Mouse (Mus musculus): Measurements from ENCODE around the gene Rin2. TPM values are rescaled to one million over a fixed set of nuclear protein-coding genes. Genes with fewer than 3 reads are reported as not detected.
"Not testable (repeated sequence)": the region's sequence is repeated elsewhere in the genome, so short reads cannot be mapped to it uniquely, and the experiment has no call there.

Gene Rin2
- polyA plus RNA-seq, 1 experiment from 2014 or later: 18.1 TPM

DNA sequence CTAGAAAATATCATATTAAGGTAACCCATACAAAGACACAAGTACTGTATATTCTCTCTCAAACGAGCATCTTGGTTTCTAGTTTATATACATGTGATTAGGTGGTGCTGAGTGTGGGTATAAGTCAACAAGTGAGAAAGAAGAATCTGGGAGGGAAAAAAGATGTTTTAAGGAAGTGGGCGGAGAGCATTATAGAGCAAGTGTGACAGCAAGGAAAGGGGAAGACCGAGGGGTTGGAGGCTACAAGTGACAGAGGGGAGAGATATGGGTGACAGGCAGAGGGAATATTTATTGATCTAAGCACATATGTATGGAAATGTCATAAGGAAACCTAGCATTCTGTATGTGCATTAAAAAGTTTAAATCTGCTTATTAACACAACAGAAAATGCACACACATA is 45.1 kb downstream of the Rin2 start:
- WGBS: 80% methylated on average over 3 of the region's 3 CpGs
- H3K4me2 ChIP-seq (replicated peaks): no peak overlapping the region
- no peaks in the 10 kb centered on the region for H3K4me1 ChIP-seq
- H3K27ac ChIP-seq: no peak overlapping the region
- H3K9ac ChIP-seq: no peak overlapping the region
- no peaks in the 10 kb centered on the region for H3K27me3 ChIP-seq (replicated peaks)
- no peak for ATAC-seq (ENCODE audit: low FRiP score, low read depth)
- H3K4me3 ChIP-seq: no peak overlapping the region
- H3K9me3 ChIP-seq: no peaks in the 10 kb centered on the region
- H3K36me3 ChIP-seq: no peaks in the 10 kb centered on the region

- 80% methylated on average over 2 of the region's 2 CpGs for WGBS
- H3K9me3 ChIP-seq: no peaks in the 10 kb centered on the region
- no peak for ATAC-seq (ENCODE audit: low FRiP score, low read depth)
- no peaks in the 10 kb centered on the region for H3K27me3 ChIP-seq (replicated peaks)
- no peaks in the 10 kb centered on the region for H3K36me3 ChIP-seq
- no peaks in the 10 kb centered on the region for H3K4me1 ChIP-seq
- no peak overlapping the region for H3K4me2 ChIP-seq (replicated peaks)
- no peak overlapping the region for H3K4me3 ChIP-seq
- H3K27ac ChIP-seq: no peak overlapping the region
- no peak overlapping the region for H3K9ac ChIP-seq
Observed at GRCm38 (mm10) chr2:145720743-145721142, 45.7 kb downstream of the Rin2 start.

GRCm38 (mm10) chr2:145722304-145722703 is 47.3 kb downstream of the Rin2 start:
- H3K27ac ChIP-seq; H3K27me3 ChIP-seq (replicated peaks); H3K4me3 ChIP-seq; H3K9me3 ChIP-seq; H3K36me3 ChIP-seq; H3K4me2 ChIP-seq (replicated peaks); H3K4me1 ChIP-seq; ATAC-seq (ENCODE audit: low FRiP score, low read depth); H3K9ac ChIP-seq: not testable (repeated sequence)
- WGBS: 67% methylated on average over 2 of the region's 2 CpGs

DNA sequence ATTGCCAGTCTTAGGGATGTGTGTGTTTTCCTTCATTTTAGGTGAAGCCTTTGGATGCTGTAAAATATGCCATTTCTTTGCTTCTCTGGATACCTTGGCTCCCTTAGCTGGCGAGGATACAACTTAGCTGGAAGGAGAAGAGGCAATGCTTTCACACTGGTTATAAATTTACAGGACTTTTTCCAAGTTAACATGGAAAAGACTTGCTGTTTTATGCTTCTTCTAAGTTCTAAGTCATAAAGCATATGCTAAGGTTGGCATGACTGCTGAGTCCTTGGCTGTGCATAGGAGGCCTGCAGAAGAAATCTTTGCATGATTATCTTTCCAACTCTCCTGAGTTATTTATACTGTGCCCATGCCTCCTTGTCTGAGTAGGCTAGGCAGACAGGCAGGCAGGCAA is 49.3 kb downstream of the Rin2 start:
- H3K9ac ChIP-seq: no peak overlapping the region
- no peak for ATAC-seq (ENCODE audit: low FRiP score, low read depth)
- H3K27ac ChIP-seq: no peak overlapping the region
- 81% methylated on average over 1 of the region's 1 CpGs for WGBS
- H3K27me3 ChIP-seq (replicated peaks): no peaks in the 10 kb centered on the region
- H3K4me2 ChIP-seq (replicated peaks): no peak overlapping the region
- H3K4me3 ChIP-seq: no peak overlapping the region
- no peaks in the 10 kb centered on the region for H3K36me3 ChIP-seq
- H3K9me3 ChIP-seq: no peaks in the 10 kb centered on the region
- H3K4me1 ChIP-seq: no peaks in the 10 kb centered on the region

DNA sequence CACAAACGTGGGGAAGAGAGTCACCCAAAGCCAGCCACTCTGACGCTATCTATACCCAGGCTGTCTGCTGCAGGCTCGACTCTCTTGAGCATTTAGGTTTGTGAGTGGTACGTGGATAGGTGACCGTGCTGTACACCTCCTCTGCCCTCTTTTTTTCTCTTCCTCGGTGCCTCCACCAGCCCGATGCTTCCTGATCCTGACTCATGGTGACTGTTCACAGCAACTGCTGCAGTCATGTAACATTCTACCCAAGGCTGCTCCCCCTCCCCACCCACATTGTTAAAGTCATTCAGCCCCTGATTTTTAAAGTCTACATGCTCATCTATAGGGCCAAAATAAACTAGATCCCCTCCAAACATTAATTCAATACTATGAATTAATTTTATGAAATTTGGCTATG is 54.4 kb downstream of the Rin2 start:
- no peaks in the 10 kb centered on the region for H3K9me3 ChIP-seq
- H3K9ac ChIP-seq: no peak overlapping the region
- H3K4me1 ChIP-seq: no peaks in the 10 kb centered on the region
- no peak overlapping the region for H3K4me3 ChIP-seq
- H3K4me2 ChIP-seq (replicated peaks): no peak overlapping the region
- H3K27me3 ChIP-seq (replicated peaks): no peaks in the 10 kb centered on the region
- no peak overlapping the region for H3K27ac ChIP-seq
- H3K36me3 ChIP-seq: no peaks in the 10 kb centered on the region
- no peak for ATAC-seq (ENCODE audit: low FRiP score, low read depth)
- 82% methylated on average over 7 of the region's 7 CpGs for WGBS

DNA sequence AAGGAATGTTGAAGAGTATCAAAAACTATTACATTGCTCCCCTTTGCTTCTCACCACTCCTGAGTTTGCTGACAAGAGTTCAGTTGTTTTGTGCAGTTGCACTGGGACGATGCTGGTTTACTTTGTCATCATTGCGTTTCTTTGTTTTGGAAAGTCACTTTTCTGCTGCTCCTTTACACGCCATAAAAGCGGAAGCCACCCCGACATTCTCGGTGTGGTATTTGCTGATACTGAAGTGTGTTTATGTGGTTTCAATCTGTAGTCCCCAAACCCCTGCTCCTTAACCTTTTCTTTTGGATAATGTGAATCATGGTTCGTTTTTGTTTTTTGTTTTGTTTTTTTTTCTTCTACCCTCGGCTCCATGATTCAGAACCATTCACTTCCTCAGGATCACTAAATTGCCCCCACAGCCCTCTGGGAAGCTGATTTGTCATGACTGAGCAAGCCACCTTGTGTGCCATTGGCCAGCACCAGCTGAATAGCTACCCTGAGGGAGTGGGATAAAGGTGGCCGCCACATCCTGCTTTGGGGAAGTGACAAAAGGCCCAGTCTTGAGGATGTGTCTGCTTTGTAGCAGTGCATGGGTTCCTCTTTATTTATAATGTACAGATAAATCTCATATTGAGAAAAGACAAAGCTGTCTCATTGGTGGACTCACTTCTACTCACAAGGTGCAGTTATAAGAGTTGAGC is 55.3 kb downstream of the Rin2 start:
- Histone ChIP-seq H3K4me1 (no peaks in the 10 kb centered on the region), H3K4me2 (replicated peaks) (no peak overlapping the region), H3K9me3 (no peaks in the 10 kb centered on the region), H3K36me3 (no peaks in the 10 kb centered on the region), H3K4me3 (no peak overlapping the region), H3K9ac (no peak overlapping the region), H3K27ac (no peak overlapping the region), H3K27me3 (replicated peaks) (no peaks in the 10 kb centered on the region)
- ATAC-seq (ENCODE audit: low FRiP score, low read depth): no peak
- 77% methylated on average over 9 of the region's 9 CpGs for WGBS

DNA sequence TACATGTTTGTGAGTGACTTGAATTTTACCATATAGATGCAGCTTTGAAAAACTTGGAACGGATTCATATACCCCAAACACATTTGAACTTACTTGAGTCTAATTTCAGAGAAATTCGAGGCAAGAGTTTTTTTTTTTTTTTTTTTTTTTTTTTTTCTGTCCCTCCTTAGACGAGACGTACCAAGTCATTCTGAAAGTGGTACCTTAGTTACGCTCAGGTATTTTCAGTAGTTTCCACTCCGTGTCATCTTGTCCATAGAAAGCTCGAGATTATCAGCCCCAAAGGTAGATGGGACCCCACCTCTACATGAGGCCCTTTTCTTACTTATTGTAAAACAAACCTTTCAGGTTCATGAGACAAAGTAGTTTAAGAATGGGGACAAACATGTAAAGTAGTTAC is 55.9 kb downstream of the Rin2 start:
- 90% methylated on average over 7 of the region's 7 CpGs for WGBS
- Histone ChIP-seq H3K4me3 (no peak overlapping the region), H3K9me3 (no peaks in the 10 kb centered on the region), H3K27ac (no peak overlapping the region), H3K4me2 (replicated peaks) (no peak overlapping the region), H3K9ac (no peak overlapping the region), H3K27me3 (replicated peaks) (no peaks in the 10 kb centered on the region), H3K4me1 (no peaks in the 10 kb centered on the region), H3K36me3 (no peaks in the 10 kb centered on the region)
- no peak for ATAC-seq (ENCODE audit: low FRiP score, low read depth)

DNA sequence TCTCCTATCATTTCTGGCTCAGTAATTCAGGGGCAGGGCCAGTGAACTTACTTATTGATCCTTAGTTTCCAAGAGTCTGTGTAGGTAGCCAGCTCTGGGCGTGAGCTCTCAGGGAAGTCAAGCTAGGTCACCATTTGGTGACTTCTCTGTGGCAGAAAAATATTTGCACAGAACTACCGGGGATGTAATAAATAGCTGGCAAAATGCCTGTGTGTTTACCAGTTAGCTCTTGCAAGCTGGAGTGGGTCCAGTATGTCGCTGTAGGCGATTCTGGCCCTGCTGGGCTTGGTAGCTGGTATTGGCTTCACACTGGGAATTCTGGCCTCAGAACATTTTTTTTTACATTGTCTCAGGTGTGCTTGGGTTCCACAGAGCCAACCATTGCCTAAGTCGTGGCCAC is 60.1 kb downstream of the Rin2 start:
- H3K4me3 ChIP-seq: no peak overlapping the region
- no peaks in the 10 kb centered on the region for H3K4me1 ChIP-seq
- no peak overlapping the region for H3K4me2 ChIP-seq (replicated peaks)
- ATAC-seq (ENCODE audit: low FRiP score, low read depth): no peak
- H3K36me3 ChIP-seq: no peaks in the 10 kb centered on the region
- no peak overlapping the region for H3K9ac ChIP-seq
- H3K27me3 ChIP-seq (replicated peaks): no peaks in the 10 kb centered on the region
- no peaks in the 10 kb centered on the region for H3K9me3 ChIP-seq
- H3K27ac ChIP-seq: no peak overlapping the region
- WGBS: 85% methylated on average over 5 of the region's 5 CpGs

GRCm38 (mm10) chr2:145736543-145736942 is 61.5 kb downstream of the Rin2 start:
- Histone ChIP-seq H3K27me3 (replicated peaks) (no peaks in the 10 kb centered on the region), H3K4me3 (no peak overlapping the region), H3K4me1 (no peaks in the 10 kb centered on the region), H3K9ac (no peak overlapping the region), H3K9me3 (no peaks in the 10 kb centered on the region), H3K27ac (no peak overlapping the region), H3K36me3 (no peaks in the 10 kb centered on the region), H3K4me2 (replicated peaks) (no peak overlapping the region)
- ATAC-seq (ENCODE audit: low FRiP score, low read depth): no peak
- WGBS: 74% methylated on average over 1 of the region's 1 CpGs

- H3K36me3 ChIP-seq: no peaks in the 10 kb centered on the region
- ATAC-seq (ENCODE audit: low FRiP score, low read depth): no peak
- no peak overlapping the region for H3K4me2 ChIP-seq (replicated peaks)
- no peak overlapping the region for H3K9ac ChIP-seq
- H3K9me3 ChIP-seq: no peaks in the 10 kb centered on the region
- no peaks in the 10 kb centered on the region for H3K4me1 ChIP-seq
- H3K27ac ChIP-seq: no peak overlapping the region
- no peaks in the 10 kb centered on the region for H3K27me3 ChIP-seq (replicated peaks)
- 44% methylated on average over 5 of the region's 5 CpGs for WGBS
- no peak overlapping the region for H3K4me3 ChIP-seq
Observed at GRCm38 (mm10) chr2:145737196-145737595, 62.2 kb downstream of the Rin2 start.

GRCm38 (mm10) chr2:145740729-145741128 is 65.7 kb downstream of the Rin2 start:
- H3K4me3 ChIP-seq: no peak overlapping the region
- H3K9ac ChIP-seq: no peak overlapping the region
- ATAC-seq (ENCODE audit: low FRiP score, low read depth): no peak
- H3K9me3 ChIP-seq: no peaks in the 10 kb centered on the region
- no peaks in the 10 kb centered on the region for H3K36me3 ChIP-seq
- H3K27ac ChIP-seq: no peak overlapping the region
- H3K27me3 ChIP-seq (replicated peaks): no peaks in the 10 kb centered on the region
- no peak overlapping the region for H3K4me2 ChIP-seq (replicated peaks)
- no peaks in the 10 kb centered on the region for H3K4me1 ChIP-seq
- WGBS: 95% methylated on average over 5 of the region's 5 CpGs

DNA sequence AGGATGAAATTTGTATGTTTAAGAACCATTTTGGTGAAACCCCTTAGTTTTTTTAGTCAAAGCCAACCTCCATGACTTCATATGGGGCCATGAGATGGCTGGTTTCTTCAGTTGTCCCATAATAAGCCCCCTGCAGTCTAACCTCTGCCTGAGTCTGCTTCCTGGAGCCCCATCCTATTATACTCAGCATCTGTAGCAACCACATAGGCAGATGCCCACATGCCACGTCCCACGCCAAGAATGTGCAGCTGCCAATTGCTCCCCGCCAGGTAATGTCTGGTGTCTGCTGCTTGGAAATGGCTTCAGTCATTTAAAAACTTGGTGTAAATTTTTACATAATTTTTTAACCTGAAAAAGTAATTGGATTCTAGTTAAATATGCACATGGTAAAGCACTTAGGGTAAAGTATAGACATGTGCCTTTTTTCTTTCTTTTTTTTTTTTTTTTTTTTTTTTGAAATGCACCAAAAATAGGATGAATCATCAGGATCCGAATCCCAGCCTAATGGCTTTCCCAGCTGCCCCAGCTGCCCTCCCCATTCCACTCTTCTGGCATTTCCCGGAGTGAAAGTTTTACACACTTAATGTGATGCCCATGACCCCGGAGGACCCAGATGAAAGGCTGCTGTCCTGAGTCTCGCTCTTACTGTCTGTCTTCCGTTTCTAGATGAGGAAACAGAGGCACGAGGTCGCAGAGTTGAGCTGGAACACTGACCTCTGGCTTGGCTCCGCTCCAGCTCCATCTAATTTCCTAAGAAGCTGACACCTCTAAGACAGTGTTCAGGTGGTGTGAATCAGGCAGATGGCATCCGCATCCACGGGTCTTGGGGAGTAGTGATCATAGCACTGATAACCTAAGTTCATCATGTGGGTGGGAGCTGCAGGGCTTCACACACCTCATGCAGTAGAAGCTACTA is 68.0 kb downstream of the Rin2 start:
- Histone ChIP-seq H3K27ac (no peak overlapping the region), H3K4me3 (no peak overlapping the region), H3K9ac (no peak overlapping the region), H3K36me3 (no peaks in the 10 kb centered on the region), H3K27me3 (replicated peaks) (no peaks in the 10 kb centered on the region), H3K4me1 (no peaks in the 10 kb centered on the region), H3K9me3 (no peaks in the 10 kb centered on the region), H3K4me2 (replicated peaks) (no peak overlapping the region)
- 69% methylated on average over 13 of the region's 13 CpGs for WGBS
- no peak for ATAC-seq (ENCODE audit: low FRiP score, low read depth)

Measured in neural tube, embryonic 12.5 days (tissue).